8 mouse cellular contexts compared by ENCODE assay signal in genomic region chr7:27596586-27597503, GRCm38 (mm10). TPM values are rescaled to one million over a fixed set of nuclear protein-coding genes. Genes with fewer than 3 reads are reported as not detected.
DNase-seq lines count a peak whose midpoint lies in the region; ATAC-seq lines count a peak whose summit lies in the region.

No protein-coding gene starts in this region.

- peak overlapping the region; percentile 90 for H3K27ac ChIP-seq in kidney, embryonic 15.5 days
- H3K27ac ChIP-seq in forebrain, embryonic 14.5 days (ENCODE audit: low read depth, low read length), result peak overlapping the region; percentile 27; the same call in 1 of the 2 replicates
- H3K27ac ChIP-seq in hindbrain, embryonic 10.5 days, result peak overlapping the region; percentile 80
- peak overlapping the region; percentile 20 for H3K27ac ChIP-seq in liver, embryonic 15.5 days (replicated peaks)
- H3K27ac ChIP-seq in stomach, embryonic 15.5 days, result peak overlapping the region; percentile 84

- H3K4me2 ChIP-seq in kidney, embryonic 15.5 days, result peak overlapping the region; percentile 46
- no peak overlapping the region for H3K4me2 ChIP-seq in forebrain, embryonic 14.5 days (ENCODE audit: low read length)
- peak overlapping the region; percentile 27; the same call in 1 of the 2 replicates for H3K4me2 ChIP-seq in liver, embryonic 15.5 days
- peak overlapping the region; percentile 24 for H3K4me2 ChIP-seq in stomach, embryonic 15.5 days

- peak; percentile 59 for ATAC-seq in kidney, embryonic 15.5 days (replicated peaks; ENCODE audit: low FRiP score)
- ATAC-seq in forebrain, embryonic 14.5 days, result no peak
- no peak for ATAC-seq in liver, embryonic 15.5 days (ENCODE audit: insufficient read depth)
- ATAC-seq in stomach, embryonic 15.5 days (ENCODE audit: insufficient read depth, low FRiP score, low read depth), result peak; percentile 33; the same call in 1 of the 2 replicates

- H3K9me3 ChIP-seq in kidney, embryonic 15.5 days (replicated peaks), result no peaks in the 10 kb centered on the region
- no peaks in the 10 kb centered on the region for H3K9me3 ChIP-seq in forebrain, embryonic 14.5 days (replicated peaks; ENCODE audit: control insufficient read depth, low read length)
- H3K9me3 ChIP-seq in hindbrain, embryonic 10.5 days, result no peaks in the 10 kb centered on the region
- no peaks in the 10 kb centered on the region for H3K9me3 ChIP-seq in liver, embryonic 15.5 days (replicated peaks)
- H3K9me3 ChIP-seq in stomach, embryonic 15.5 days, result no peaks in the 10 kb centered on the region

- H3K9ac ChIP-seq in kidney, embryonic 15.5 days, result peak overlapping the region; percentile 38; the same call in 1 of the 2 replicates
- H3K9ac ChIP-seq in forebrain, embryonic 14.5 days (ENCODE audit: low read length), result no peak overlapping the region
- peak overlapping the region; percentile 12; the same call in 1 of the 2 replicates for H3K9ac ChIP-seq in liver, embryonic 15.5 days
- H3K9ac ChIP-seq in stomach, embryonic 15.5 days, result no peak overlapping the region

- peak overlapping the region; percentile 17 for H3K4me3 ChIP-seq in kidney, embryonic 15.5 days (replicated peaks)
- no peak overlapping the region for H3K4me3 ChIP-seq in forebrain, embryonic 14.5 days (ENCODE audit: low read depth, low read length)
- peak overlapping the region; percentile 13; the same call in 1 of the 2 replicates for H3K4me3 ChIP-seq in hindbrain, embryonic 10.5 days
- H3K4me3 ChIP-seq in liver, embryonic 15.5 days (replicated peaks), result no peak overlapping the region
- peak overlapping the region; percentile 11; the same call in 1 of the 2 replicates for H3K4me3 ChIP-seq in stomach, embryonic 15.5 days (replicated peaks)

- no peak for DNase-seq in kidney, adult 9 months
- no peak for DNase-seq in forebrain, embryonic 14.5 days (ENCODE audit: low spot score)
- no peak for DNase-seq in hindbrain, embryonic 10.5 days (ENCODE audit: low spot score)
- no peak for DNase-seq in layer of hippocampus, adult 18-20 months (ENCODE audit: low spot score in 2 of 2)
- no peak for DNase-seq in left cerebral cortex, postnatal 10 days (ENCODE audit: extremely low spot score in 1 of 2, low spot score in 2 of 2)

- peaks cover 58% of the 10 kb centered on the region for H3K4me1 ChIP-seq in kidney, embryonic 15.5 days
- peaks cover 16% of the 10 kb centered on the region for H3K4me1 ChIP-seq in forebrain, embryonic 14.5 days (ENCODE audit: control insufficient read depth, insufficient read depth, low read length)
- H3K4me1 ChIP-seq in hindbrain, embryonic 10.5 days (replicated peaks), result peaks cover 71% of the 10 kb centered on the region
- peaks cover 84% of the 10 kb centered on the region for H3K4me1 ChIP-seq in liver, embryonic 15.5 days (replicated peaks)
- peaks cover 31% of the 10 kb centered on the region for H3K4me1 ChIP-seq in stomach, embryonic 15.5 days

- peaks cover 8% of the 10 kb centered on the region; the same call in 1 of the 2 replicates for H3K36me3 ChIP-seq in kidney, embryonic 15.5 days
- H3K36me3 ChIP-seq in forebrain, embryonic 14.5 days (ENCODE audit: control insufficient read depth, insufficient read depth, low read length), result no peaks in the 10 kb centered on the region
- peaks cover 16% of the 10 kb centered on the region for H3K36me3 ChIP-seq in hindbrain, embryonic 10.5 days
- no peaks in the 10 kb centered on the region for H3K36me3 ChIP-seq in liver, embryonic 15.5 days (replicated peaks)
- no peaks in the 10 kb centered on the region for H3K36me3 ChIP-seq in stomach, embryonic 15.5 days

- WGBS in kidney, embryonic 15.5 days, result 26% methylated on average over 10 of the region's 10 CpGs
- 55% methylated on average over 10 of the region's 10 CpGs for WGBS in forebrain, embryonic 14.5 days
- WGBS in hindbrain, embryonic 10.5 days, result 61% methylated on average over 10 of the region's 10 CpGs
- 60% methylated on average over 10 of the region's 10 CpGs for WGBS in liver, embryonic 15.5 days (ENCODE audit: insufficient replicate concordance)
- WGBS in stomach, embryonic 15.5 days, result 36% methylated on average over 10 of the region's 10 CpGs

- no peaks in the 10 kb centered on the region for H3K27me3 ChIP-seq in kidney, embryonic 15.5 days
- no peaks in the 10 kb centered on the region for H3K27me3 ChIP-seq in forebrain, embryonic 14.5 days (replicated peaks; ENCODE audit: control insufficient read depth, insufficient read depth, low read length)
- H3K27me3 ChIP-seq in hindbrain, embryonic 10.5 days (ENCODE audit: insufficient read depth, poor library complexity, severe bottlenecking), result no peaks in the 10 kb centered on the region
- no peaks in the 10 kb centered on the region for H3K27me3 ChIP-seq in liver, embryonic 15.5 days
- no peaks in the 10 kb centered on the region for H3K27me3 ChIP-seq in stomach, embryonic 15.5 days (replicated peaks)

- intact Hi-C loops in left cerebral cortex, postnatal 10 days (cut with DNase I), result no loop called here

RNA-seq across cellular contexts. Expression of gene Akt2, which starts 5.5 kb away (rescaled TPM):
- 97.9 and 106 TPM in 2 replicates for polyA plus RNA-seq in kidney, embryonic 15.5 days (2015; fragmentation: Nextera tagmentation; extraction: Ambion mirVana)
- polyA plus RNA-seq in forebrain, embryonic 14.5 days (2014; fragmentation: Nextera tagmentation; extraction: Ambion mirVana), result 80.6 and 85.8 TPM in 2 replicates
- polyA plus RNA-seq in hindbrain, embryonic 10.5 days (2016; fragmentation: Nextera tagmentation; extraction: Ambion mirVana), result 89.0 and 93.5 TPM in 2 replicates
- polyA plus RNA-seq in liver, embryonic 15.5 days (2015; fragmentation: Nextera tagmentation; extraction: Ambion mirVana), result 26.4 and 28.3 TPM in 2 replicates
- polyA plus RNA-seq in stomach, embryonic 15.5 days (2015; fragmentation: Nextera tagmentation; extraction: Ambion mirVana), result 77.7 and 82.3 TPM in 2 replicates
- 100 to 1,000 TPM in 1 of 2 experiments, 10 to 100 TPM in 1; 88.8 to 103 TPM for total RNA-seq in layer of hippocampus, adult 18-20 months (2021)
- 100 to 1,000 TPM in 1 of 2 experiments, 10 to 100 TPM in 1; 92.2 to 103 TPM for total RNA-seq in left cerebral cortex, postnatal 10 days (2021)

RNA-seq across cellular contexts. Expression of gene 2310022A10Rik, which starts 43.8 kb away (rescaled TPM):
- polyA plus RNA-seq in kidney, embryonic 15.5 days (2015; fragmentation: Nextera tagmentation; extraction: Ambion mirVana), result 26.9 and 29.4 TPM in 2 replicates
- 26.3 and 31.2 TPM in 2 replicates for polyA plus RNA-seq in forebrain, embryonic 14.5 days (2014; fragmentation: Nextera tagmentation; extraction: Ambion mirVana)
- polyA plus RNA-seq in hindbrain, embryonic 10.5 days (2016; fragmentation: Nextera tagmentation; extraction: Ambion mirVana), result 36.3 and 39.3 TPM in 2 replicates
- polyA plus RNA-seq in liver, embryonic 15.5 days (2015; fragmentation: Nextera tagmentation; extraction: Ambion mirVana), result 15.7 and 17.3 TPM in 2 replicates
- polyA plus RNA-seq in stomach, embryonic 15.5 days (2015; fragmentation: Nextera tagmentation; extraction: Ambion mirVana), result 21.0 and 23.4 TPM in 2 replicates
- total RNA-seq in layer of hippocampus, adult 18-20 months (2021), result 10 to 100 TPM; 24.7 to 26.5 TPM
- 10 to 100 TPM; 23.1 to 26.2 TPM for total RNA-seq in left cerebral cortex, postnatal 10 days (2021)

RNA-seq across cellular contexts. Expression of gene Pld3, which starts 43.8 kb away (rescaled TPM):
- polyA plus RNA-seq in kidney, embryonic 15.5 days (2015; fragmentation: Nextera tagmentation; extraction: Ambion mirVana), result 83.1 and 90.5 TPM in 2 replicates
- polyA plus RNA-seq in forebrain, embryonic 14.5 days (2014; fragmentation: Nextera tagmentation; extraction: Ambion mirVana), result 98.6 and 108 TPM in 2 replicates
- 55.7 and 73.2 TPM in 2 replicates for polyA plus RNA-seq in hindbrain, embryonic 10.5 days (2016; fragmentation: Nextera tagmentation; extraction: Ambion mirVana)
- 76.3 and 93.4 TPM in 2 replicates for polyA plus RNA-seq in liver, embryonic 15.5 days (2015; fragmentation: Nextera tagmentation; extraction: Ambion mirVana)
- polyA plus RNA-seq in stomach, embryonic 15.5 days (2015; fragmentation: Nextera tagmentation; extraction: Ambion mirVana), result 77.5 and 81.0 TPM in 2 replicates
- 100 to 1,000 TPM; 575 to 580 TPM for total RNA-seq in layer of hippocampus, adult 18-20 months (2021)
- total RNA-seq in left cerebral cortex, postnatal 10 days (2021), result 100 to 1,000 TPM; 520 to 550 TPM

RNA-seq across cellular contexts. Expression of gene Ttc9b, which starts 56.9 kb away (rescaled TPM):
- polyA plus RNA-seq in kidney, embryonic 15.5 days (2015; fragmentation: Nextera tagmentation; extraction: Ambion mirVana), result 0.28 and 0.86 TPM in 2 replicates
- 69.3 and 73.8 TPM in 2 replicates for polyA plus RNA-seq in forebrain, embryonic 14.5 days (2014; fragmentation: Nextera tagmentation; extraction: Ambion mirVana)
- polyA plus RNA-seq in hindbrain, embryonic 10.5 days (2016; fragmentation: Nextera tagmentation; extraction: Ambion mirVana), result 3.3 and 10.9 TPM in 2 replicates
- 0.05 TPM in 1 of 2 replicates, not detected in the other for polyA plus RNA-seq in liver, embryonic 15.5 days (2015; fragmentation: Nextera tagmentation; extraction: Ambion mirVana)
- polyA plus RNA-seq in stomach, embryonic 15.5 days (2015; fragmentation: Nextera tagmentation; extraction: Ambion mirVana), result 1.6 and 1.8 TPM in 2 replicates
- 10 to 100 TPM; 45.3 to 45.7 TPM for total RNA-seq in layer of hippocampus, adult 18-20 months (2021)
- 100 to 1,000 TPM; 139 to 145 TPM for total RNA-seq in left cerebral cortex, postnatal 10 days (2021)

Comparison
In these comparisons a context has a peak if more than half of its experiments do, and no peak if none do; other contexts are left out.
1. ATAC-seq: peak in kidney, embryonic 15.5 days (single experiment) and stomach, embryonic 15.5 days (single experiment); none in forebrain, embryonic 14.5 days (single experiment) and liver, embryonic 15.5 days (single experiment).
2. H3K27ac ChIP-seq: peak in every context shown above with its lines; median percentile 90 in kidney, embryonic 15.5 days; 84 in stomach, embryonic 15.5 days; 80 in hindbrain, embryonic 10.5 days; 27 in forebrain, embryonic 14.5 days; 20 in liver, embryonic 15.5 days.
3. H3K4me3 ChIP-seq: peak in kidney, embryonic 15.5 days (single experiment), hindbrain, embryonic 10.5 days (single experiment) and stomach, embryonic 15.5 days (single experiment); none in forebrain, embryonic 14.5 days (single experiment) and liver, embryonic 15.5 days (single experiment).
4. H3K9ac ChIP-seq: peak in kidney, embryonic 15.5 days (single experiment) and liver, embryonic 15.5 days (single experiment); none in forebrain, embryonic 14.5 days (single experiment) and stomach, embryonic 15.5 days (single experiment).